In genomic region chr4:138453097-138453752, GRCm38 (mm10) we compare ENCODE assay signal across 9 mouse cellular contexts. TPM values are rescaled to one million over a fixed set of nuclear protein-coding genes. Genes with fewer than 3 reads are reported as not detected.
DNase-seq lines count a peak whose midpoint lies in the region; ATAC-seq and TF ChIP-seq lines count a peak whose summit lies in the region.
"Had no signal": no experiment of that assay in that cellular context is flagged by ENCODE, and none has a peak within 500 bp of the region (broad histone marks: within the 10 kb centered on the region; RNA-seq: fewer than 3 reads in every experiment).

No protein-coding gene starts in this region.

- H3K36me3 ChIP-seq in megakaryocyte, embryonic 14.5 days (replicated peaks; ENCODE audit: low read length), result no peaks in the 10 kb centered on the region
- no peaks in the 10 kb centered on the region for H3K36me3 ChIP-seq in forebrain, embryonic 10.5 days (replicated peaks)
- no peaks in the 10 kb centered on the region for H3K36me3 ChIP-seq in kidney, postnatal 0 days (ENCODE audit: insufficient read depth, low read length)
- no peaks in the 10 kb centered on the region for H3K36me3 ChIP-seq in neural tube, embryonic 11.5 days (ENCODE audit: control insufficient read depth, insufficient read depth, low read length)

- TF ChIP-seq CTCF in kidney, postnatal 0 days (IDR thresholded peaks at IDR 0.05; ENCODE audit: low read depth), result no peak

- H3K4me1 ChIP-seq in megakaryocyte, embryonic 14.5 days, result peaks cover 35% of the 10 kb centered on the region
- H3K4me1 ChIP-seq in forebrain, embryonic 10.5 days, result peaks cover 65% of the 10 kb centered on the region
- H3K4me1 ChIP-seq in kidney, postnatal 0 days (replicated peaks; ENCODE audit: insufficient read depth, low read length), result peaks cover 11% of the 10 kb centered on the region
- H3K4me1 ChIP-seq in neural tube, embryonic 11.5 days (ENCODE audit: control insufficient read depth, insufficient read depth, low read length), result peaks cover 25% of the 10 kb centered on the region

- peak overlapping the region; percentile 96 for H3K9ac ChIP-seq in kidney, postnatal 0 days (ENCODE audit: low read depth, low read length)
- H3K9ac ChIP-seq in neural tube, embryonic 11.5 days (ENCODE audit: low read length), result peak overlapping the region; percentile 93

- peak overlapping the region; percentile 93 for H3K4me3 ChIP-seq in megakaryocyte, embryonic 14.5 days (replicated peaks)
- peak overlapping the region; percentile 87 for H3K4me3 ChIP-seq in forebrain, embryonic 10.5 days
- peak overlapping the region; percentile 95 for H3K4me3 ChIP-seq in kidney, postnatal 0 days (replicated peaks; ENCODE audit: low read depth, low read length)
- peak overlapping the region; percentile 92 for H3K4me3 ChIP-seq in neural tube, embryonic 11.5 days (ENCODE audit: low read depth, low read length)

- H3K27me3 ChIP-seq in megakaryocyte, embryonic 14.5 days (replicated peaks), result peaks cover 97% of the 10 kb centered on the region
- H3K27me3 ChIP-seq in forebrain, embryonic 10.5 days (ENCODE audit: poor library complexity, severe bottlenecking), result peaks cover 93% of the 10 kb centered on the region
- H3K27me3 ChIP-seq in kidney, postnatal 0 days (ENCODE audit: insufficient read depth, low read length), result no peaks in the 10 kb centered on the region
- H3K27me3 ChIP-seq in neural tube, embryonic 11.5 days (ENCODE audit: control insufficient read depth, insufficient read depth, low read length), result peaks cover 5% of the 10 kb centered on the region; the same call in 1 of the 2 replicates

- H3K9me3 ChIP-seq in megakaryocyte, embryonic 14.5 days, result no peaks in the 10 kb centered on the region
- no peaks in the 10 kb centered on the region for H3K9me3 ChIP-seq in forebrain, embryonic 10.5 days
- H3K9me3 ChIP-seq in kidney, postnatal 0 days (replicated peaks; ENCODE audit: low read length), result no peaks in the 10 kb centered on the region
- H3K9me3 ChIP-seq in neural tube, embryonic 11.5 days (ENCODE audit: control insufficient read depth, low read length), result no peaks in the 10 kb centered on the region

- ATAC-seq in megakaryocyte, adult 5-6 weeks (ENCODE audit: poor library complexity, severe bottlenecking), result no peak
- peak; percentile 19 for ATAC-seq in kidney, postnatal 0 days (replicated peaks; ENCODE audit: low FRiP score, low read depth)
- ATAC-seq in neural tube, embryonic 11.5 days (ENCODE audit: insufficient read depth, low FRiP score, low TSS enrichment), result peak; percentile 31

- H3K4me2 ChIP-seq in kidney, postnatal 0 days (ENCODE audit: low read length), result peak overlapping the region; percentile 71
- peak overlapping the region; percentile 86 for H3K4me2 ChIP-seq in neural tube, embryonic 11.5 days (ENCODE audit: low read depth)

- peak; percentile 36 for DNase-seq in forebrain, embryonic 10.5 days (ENCODE audit: extremely low spot score, low spot score)
- DNase-seq in kidney, postnatal 0 days (ENCODE audit: low spot score), result no peak
- peak; percentile 61 for DNase-seq in neural tube, embryonic 11.5 days (ENCODE audit: low spot score)
- no peak for DNase-seq in gastrocnemius, adult 8-10 months (ENCODE audit: low spot score in 2 of 2)
- no peak for DNase-seq in thymus, postnatal 14 days
- no peak for DNase-seq in left cerebral cortex, adult 11 months (ENCODE audit: low spot score)

- whole genome bisulfite sequencing in forebrain, embryonic 10.5 days, result 4% methylated on average over 19 of the region's 19 CpGs
- 19% methylated on average over 19 of the region's 19 CpGs for WGBS in kidney, postnatal 0 days
- 4% methylated on average over 19 of the region's 19 CpGs for WGBS in neural tube, embryonic 11.5 days

- H3K27ac ChIP-seq in forebrain, embryonic 10.5 days, result peak overlapping the region; percentile 88
- peak overlapping the region; percentile 97 for H3K27ac ChIP-seq in kidney, postnatal 0 days
- peak overlapping the region; percentile 95 for H3K27ac ChIP-seq in neural tube, embryonic 11.5 days (ENCODE audit: low read depth, low read length)

RNA-seq across cellular contexts. Expression of gene Camk2n1, which starts 0.9 kb away (rescaled TPM):
- polyA plus RNA-seq in megakaryocyte, embryonic 14.5 days (2012; ENCODE audit: insufficient read depth, low replicate concordance), result 0.13 and 1.2 TPM in 2 replicates
- 0.21 and 0.40 TPM in 2 replicates for total RNA-seq in megakaryocyte, adult 5-6 weeks (2015)
- 0.04 TPM in 1 of 2 replicates, not detected in the other for total RNA-seq in megakaryocyte, adult 5-6 weeks (2017)
- polyA plus RNA-seq in forebrain, embryonic 10.5 days (2016; fragmentation: Nextera tagmentation; extraction: Ambion mirVana), result 0.96 and 0.98 TPM in 2 replicates
- 13.8 and 14.5 TPM in 2 replicates for polyA plus RNA-seq in kidney, postnatal 0 days (2015; fragmentation: Nextera tagmentation; extraction: Ambion mirVana)
- polyA plus RNA-seq in neural tube, embryonic 11.5 days (2014; fragmentation: Nextera tagmentation; extraction: Ambion mirVana), result 6.0 TPM in 2 replicates
- total RNA-seq in gastrocnemius, adult 8-10 months (2022), result 1 to 10 TPM; 3.8 to 6.1 (median 5.3) TPM

RNA-seq across cellular contexts. Expression of gene Mul1, which starts 18.8 kb away (rescaled TPM):
- polyA plus RNA-seq in megakaryocyte, embryonic 14.5 days (2012; ENCODE audit: insufficient read depth, low replicate concordance), result 3.4 and 21.8 TPM in 2 replicates
- 4.9 and 8.1 TPM in 2 replicates for total RNA-seq in megakaryocyte, adult 5-6 weeks (2015)
- total RNA-seq in megakaryocyte, adult 5-6 weeks (2017), result 4.4 and 6.1 TPM in 2 replicates
- 21.2 and 22.7 TPM in 2 replicates for polyA plus RNA-seq in forebrain, embryonic 10.5 days (2016; fragmentation: Nextera tagmentation; extraction: Ambion mirVana)
- 23.6 and 25.3 TPM in 2 replicates for polyA plus RNA-seq in kidney, postnatal 0 days (2015; fragmentation: Nextera tagmentation; extraction: Ambion mirVana)
- polyA plus RNA-seq in neural tube, embryonic 11.5 days (2014; fragmentation: Nextera tagmentation; extraction: Ambion mirVana), result 19.3 and 22.8 TPM in 2 replicates
- 10 to 100 TPM; 39.7 to 47.7 (median 43.2) TPM for total RNA-seq in gastrocnemius, adult 8-10 months (2022)

RNA-seq across cellular contexts. Expression of gene Fam43b, which starts 56.9 kb away (rescaled TPM):
- polyA plus RNA-seq in megakaryocyte, embryonic 14.5 days (2012; ENCODE audit: insufficient read depth, low replicate concordance), result not detected in 2 replicates
- total RNA-seq in megakaryocyte, adult 5-6 weeks (2015), result not detected in 2 replicates
- total RNA-seq in megakaryocyte, adult 5-6 weeks (2017), result not detected in 2 replicates
- not detected in 2 replicates for polyA plus RNA-seq in forebrain, embryonic 10.5 days (2016; fragmentation: Nextera tagmentation; extraction: Ambion mirVana)
- polyA plus RNA-seq in kidney, postnatal 0 days (2015; fragmentation: Nextera tagmentation; extraction: Ambion mirVana), result 0.12 and 0.15 TPM in 2 replicates
- polyA plus RNA-seq in neural tube, embryonic 11.5 days (2014; fragmentation: Nextera tagmentation; extraction: Ambion mirVana), result not detected in 2 replicates
- not detected for total RNA-seq in gastrocnemius, adult 8-10 months (2022)
- total RNA-seq: neutrophil, adult 5-6 weeks had no signal

Comparison
In these comparisons a context has a peak if more than half of its experiments do, and no peak if none do; other contexts are left out.
1. DNase-seq: peak in forebrain, embryonic 10.5 days (single experiment) and neural tube, embryonic 11.5 days (single experiment); none in kidney, postnatal 0 days (single experiment), gastrocnemius, adult 8-10 months (0 of 2), thymus, postnatal 14 days (single experiment) and left cerebral cortex, adult 11 months (single experiment).
2. Peak in every context shown above with its lines, with median percentiles within 50 percentile points of each other: H3K4me3 ChIP-seq and H3K27ac ChIP-seq.